Mouse (Mus musculus) myocyte (in vitro differentiated cells): ENCODE data around the gene Mrpl33. TPM values are rescaled to one million over a fixed set of nuclear protein-coding genes. Genes with fewer than 3 reads are reported as not detected.
"Not testable (repeated sequence)": the region's sequence is repeated elsewhere in the genome, so short reads cannot be mapped to it uniquely, and the experiment has no call there.

Experiments used
- H3K27me3 ChIP-seq: one replicate; pipeline ENCODE4 v1.6.1; 2011; ENCODE audit not compliant: control insufficient read depth, insufficient read depth, insufficient read length
- H3K36me3 ChIP-seq: one replicate; pipeline ENCODE4 v1.6.1; 2011; ENCODE audit not compliant: control insufficient read depth, insufficient read depth
- H3K4me2 ChIP-seq: one replicate; pipeline ENCODE4 v1.6.1; 2011; ENCODE audit warnings: low read depth, control low read depth
- H3K4me3 ChIP-seq: one replicate; pipeline ENCODE4 v1.5.1; 2011; ENCODE audit warnings: mild to moderate bottlenecking, control low read depth, moderate library complexity
- H3K79me2 ChIP-seq: one replicate; pipeline ENCODE4 v1.6.1; 2011; ENCODE audit not compliant: control insufficient read depth, insufficient read depth
- H3ac ChIP-seq: one replicate; pipeline ENCODE4 v1.6.1; 2011; ENCODE audit not compliant: control insufficient read depth, insufficient read length
- CEBPB ChIP-seq: IDR thresholded peaks from 2 replicates; pipeline ENCODE4 v1.6.1; 2011; ENCODE audit warnings: mild to moderate bottlenecking, moderate library complexity; ENCODE audit not compliant: poor library complexity, insufficient read depth, severe bottlenecking
- E2F4 ChIP-seq: IDR thresholded peaks from one replicate; pipeline ENCODE4 v1.6.1; 2011; ENCODE audit warnings: mild to moderate bottlenecking, control low read depth, moderate library complexity; ENCODE audit not compliant: insufficient read depth
- MAX ChIP-seq: IDR thresholded peaks from one replicate; pipeline ENCODE4 v1.6.1; 2011; ENCODE audit warnings: low read depth, mild to moderate bottlenecking, control low read depth
- MYOD1 ChIP-seq, 3 experiments: IDR thresholded peaks; one replicate each; pipeline ENCODE4 v1.6.1; 2011; ENCODE audit warnings: control low read depth in 2 of 3, low read depth in 2 of 3, mild to moderate bottlenecking in 2 of 3, moderate library complexity in 1 of 3; ENCODE audit not compliant: insufficient read length in 2 of 3, control insufficient read depth in 1 of 3
- MYOG ChIP-seq, 3 experiments: IDR thresholded peaks; one replicate each; pipeline ENCODE4 v1.6.1; 2011; ENCODE audit warnings: control low read depth in 2 of 3, low read depth in 2 of 3, mild to moderate bottlenecking in 2 of 3; ENCODE audit not compliant: insufficient read length in 2 of 3, control insufficient read depth in 1 of 3, insufficient read depth in 1 of 3
- POLR2A ChIP-seq: IDR thresholded peaks from one replicate; pipeline ENCODE4 v1.6.1; 2011; ENCODE audit warnings: low read depth, mild to moderate bottlenecking, control low read depth, moderate library complexity; ENCODE audit not compliant: insufficient read length
- POLR2AphosphoS2 ChIP-seq: IDR thresholded peaks from one replicate; pipeline ENCODE4 v1.6.1; 2011; ENCODE audit warnings: low read depth, control low read depth; ENCODE audit not compliant: insufficient read length
- REST ChIP-seq: IDR thresholded peaks from one replicate; pipeline ENCODE4 v1.6.1; 2011; ENCODE audit warnings: mild to moderate bottlenecking, control low read depth, moderate library complexity; ENCODE audit not compliant: insufficient read depth, insufficient read length
- SRF ChIP-seq: IDR thresholded peaks from one replicate; pipeline ENCODE4 v1.6.1; 2011; ENCODE audit warnings: low read depth; ENCODE audit not compliant: control insufficient read depth, insufficient read length
- TCF12 ChIP-seq: IDR thresholded peaks from one replicate; pipeline ENCODE4 v1.6.1; 2011; ENCODE audit warnings: mild to moderate bottlenecking, control low read depth; ENCODE audit not compliant: poor library complexity, insufficient read depth, severe bottlenecking
- TCF3 ChIP-seq: IDR thresholded peaks from one replicate; pipeline ENCODE4 v1.6.1; 2011; ENCODE audit warnings: low read depth, control low read depth; ENCODE audit not compliant: insufficient read length
- USF1 ChIP-seq: IDR thresholded peaks from one replicate; pipeline ENCODE4 v1.6.1; 2011; ENCODE audit warnings: low read depth, mild to moderate bottlenecking, control low read depth, moderate library complexity
- polyA plus RNA-seq: library from polyadenylated mRNA; unstranded; fragments of >200 nt; fragmentation: generic; extraction: Trizol; gene quantifications from one replicate; pipeline ENCODE4 v1.2.1, GENCODE M21; 2012; ENCODE audit warnings: missing spikeins

Mrpl33 gene
- polyA plus RNA-seq, 1 experiment, result 241 TPM

DNA sequence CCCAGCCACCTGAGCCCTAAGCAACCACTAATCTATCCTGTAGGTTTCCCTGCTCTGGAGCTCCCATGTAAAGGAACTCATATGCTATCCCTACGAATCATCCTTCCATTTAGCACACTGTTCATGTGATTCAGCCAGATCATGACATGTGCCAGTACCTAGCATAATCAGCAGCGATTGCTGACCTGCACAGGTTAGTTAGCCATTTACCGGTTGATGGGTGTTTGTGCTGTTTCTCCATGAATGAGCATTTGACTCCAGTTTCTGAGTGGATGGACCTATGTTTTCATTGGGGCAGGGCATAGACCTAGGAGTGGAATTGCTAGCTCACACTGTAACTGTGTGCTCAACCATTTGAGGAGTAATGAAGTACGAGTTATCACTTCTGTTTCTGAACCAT, 11.2 kb upstream of the Mrpl33 start:
- no peaks in the 10 kb centered on the region for H3K27me3 ChIP-seq
- no peak overlapping the region for H3K4me2 ChIP-seq
- no peaks in the 10 kb centered on the region for H3K36me3 ChIP-seq
- H3ac ChIP-seq, result no peak overlapping the region
- H3K4me3 ChIP-seq, result no peak overlapping the region
- TF ChIP-seq E2F4 (no peak), POLR2A (no peak)
- H3K79me2 ChIP-seq, result no peaks in the 10 kb centered on the region

DNA sequence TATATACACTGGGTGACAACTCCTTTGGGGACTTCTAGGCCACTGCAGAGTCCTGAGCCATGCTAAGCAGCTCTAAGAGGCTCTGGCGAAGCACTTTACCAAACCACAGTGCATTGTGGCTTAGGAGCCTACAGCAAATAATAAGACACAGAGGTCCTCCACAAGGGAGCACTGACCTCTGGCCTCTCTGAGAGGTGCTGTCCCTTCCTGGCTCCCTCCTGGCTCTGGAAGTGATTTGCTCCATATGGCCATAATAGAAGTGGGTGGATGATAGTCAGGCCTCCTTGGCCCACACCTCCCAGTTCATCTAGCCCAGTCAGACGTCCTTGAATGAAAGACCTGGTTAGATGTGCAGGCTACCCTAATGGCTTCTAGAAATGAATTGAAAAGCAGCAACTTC, 8.7 kb upstream of the Mrpl33 start:
- no peaks in the 10 kb centered on the region for H3K27me3 ChIP-seq
- TF ChIP-seq SRF, result no peak
- no peaks in the 10 kb centered on the region for H3K79me2 ChIP-seq
- no peak overlapping the region for H3ac ChIP-seq
- no peaks in the 10 kb centered on the region for H3K36me3 ChIP-seq
- H3K4me2 ChIP-seq, result no peak overlapping the region
- H3K4me3 ChIP-seq, result no peak overlapping the region

DNA sequence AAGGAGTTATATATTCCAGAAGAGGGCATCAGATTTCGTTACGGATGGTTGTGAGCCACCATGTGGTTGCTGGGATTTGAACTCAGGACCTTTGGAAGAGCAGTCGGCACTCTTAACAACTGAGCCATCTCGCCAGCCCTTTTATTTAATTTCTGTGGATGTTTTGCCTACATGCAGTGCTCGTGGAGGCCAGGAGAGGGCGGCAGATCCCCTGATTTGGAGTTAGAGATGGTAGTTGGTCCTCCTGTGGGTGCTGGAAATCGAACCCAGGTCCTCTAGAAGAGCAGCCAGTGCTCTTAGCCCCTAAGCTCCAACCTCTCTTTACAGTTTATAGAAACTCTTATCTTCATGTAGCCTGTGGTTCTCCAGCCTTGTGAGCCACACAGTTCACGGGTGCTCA, 8.1 kb upstream of the Mrpl33 start:
- H3K4me3 ChIP-seq, H3ac ChIP-seq, H3K79me2 ChIP-seq: not testable (repeated sequence)

DNA sequence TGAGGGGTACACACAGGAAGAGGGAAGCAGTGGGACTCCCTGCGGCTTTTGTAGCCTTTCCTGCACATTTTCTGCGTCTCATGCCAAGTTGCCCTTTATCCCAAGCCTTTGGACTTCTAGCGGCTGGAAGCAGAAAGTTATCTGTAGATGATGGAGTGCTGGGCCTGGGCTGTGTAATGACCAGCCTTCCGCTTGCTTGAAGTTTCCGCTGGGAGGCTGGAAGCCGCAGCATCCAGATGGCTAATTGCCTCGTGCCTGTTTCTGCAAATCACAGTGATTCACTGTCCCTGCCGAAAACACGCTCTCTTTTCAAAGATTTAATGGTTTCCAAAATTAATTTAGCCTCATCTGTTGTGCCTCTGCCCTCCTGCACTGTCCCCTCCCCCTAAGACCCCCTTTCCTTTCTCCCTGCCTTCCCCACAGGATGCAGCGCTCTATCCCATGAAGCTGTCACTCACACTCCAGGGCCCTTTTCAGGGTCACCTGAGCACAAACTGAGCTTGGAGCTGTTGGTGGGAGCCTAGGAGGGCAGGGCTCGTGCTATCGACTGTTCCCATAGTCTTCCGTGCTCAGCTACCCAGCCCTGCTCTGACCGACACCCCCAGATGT, 6.9 kb upstream of the Mrpl33 start:
- Histone ChIP-seq H3K79me2 (no peaks in the 10 kb centered on the region), H3K27me3 (no peaks in the 10 kb centered on the region), H3K4me3 (no peak overlapping the region), H3ac (no peak overlapping the region), H3K4me2 (no peak overlapping the region), H3K36me3 (no peaks in the 10 kb centered on the region)
- no peak for TF ChIP-seq MAX
- no peak for TF ChIP-seq E2F4
- no peak for TF ChIP-seq REST
- TF ChIP-seq CEBPB, result no peak
- no peak for TF ChIP-seq POLR2A
- no peak for TF ChIP-seq SRF
- TF ChIP-seq TCF3, result no peak
- TF ChIP-seq TCF12, result no peak

More for the DNA sequence above, 8.1 kb upstream of the Mrpl33 start:
- not testable (repeated sequence) for H3K4me2 ChIP-seq, H3K36me3 ChIP-seq, H3K27me3 ChIP-seq

DNA sequence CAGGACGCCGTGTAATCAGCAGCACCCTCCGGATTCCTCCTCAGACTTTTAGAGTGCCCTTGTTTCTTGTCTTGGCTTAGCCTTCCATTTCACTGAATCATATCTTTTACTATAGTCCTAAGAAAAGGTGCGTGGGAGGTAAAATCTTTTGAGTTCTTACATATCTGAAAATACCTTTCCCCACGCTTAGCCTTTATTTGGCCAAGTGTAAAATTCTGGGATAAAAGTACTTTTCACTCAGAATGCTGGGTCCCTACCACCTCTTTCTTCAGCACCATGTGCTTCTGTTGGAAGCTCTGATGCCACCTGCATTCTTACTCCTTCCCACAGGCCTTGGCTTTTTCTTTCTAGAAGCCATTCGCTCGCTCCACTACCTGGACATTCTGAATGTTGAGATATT, 5.6 kb upstream of the Mrpl33 start:
- no peaks in the 10 kb centered on the region for H3K79me2 ChIP-seq
- no peak overlapping the region for H3K4me3 ChIP-seq
- H3ac ChIP-seq, result no peak overlapping the region
- H3K27me3 ChIP-seq, result no peaks in the 10 kb centered on the region
- no peak overlapping the region for H3K4me2 ChIP-seq
- no peak for TF ChIP-seq SRF
- TF ChIP-seq MYOD1 (IDR thresholded peaks at IDR 0.05; ENCODE audit: control insufficient read depth in 1 of 3, insufficient read length in 2 of 3, low read depth in 2 of 3), result no peak
- no peak for TF ChIP-seq POLR2AphosphoS2
- no peak for TF ChIP-seq TCF12
- no peak for TF ChIP-seq USF1
- TF ChIP-seq MYOG (IDR thresholded peaks at IDR 0.05; ENCODE audit: control insufficient read depth in 1 of 3, insufficient read depth in 1 of 3, insufficient read length in 2 of 3, low read depth in 2 of 3), result no peak
- no peak for TF ChIP-seq MAX
- TF ChIP-seq POLR2A, result no peak
- TF ChIP-seq E2F4, result no peak
- no peak for TF ChIP-seq TCF3
- TF ChIP-seq CEBPB, result no peak
- TF ChIP-seq REST, result no peak
- no peaks in the 10 kb centered on the region for H3K36me3 ChIP-seq

DNA sequence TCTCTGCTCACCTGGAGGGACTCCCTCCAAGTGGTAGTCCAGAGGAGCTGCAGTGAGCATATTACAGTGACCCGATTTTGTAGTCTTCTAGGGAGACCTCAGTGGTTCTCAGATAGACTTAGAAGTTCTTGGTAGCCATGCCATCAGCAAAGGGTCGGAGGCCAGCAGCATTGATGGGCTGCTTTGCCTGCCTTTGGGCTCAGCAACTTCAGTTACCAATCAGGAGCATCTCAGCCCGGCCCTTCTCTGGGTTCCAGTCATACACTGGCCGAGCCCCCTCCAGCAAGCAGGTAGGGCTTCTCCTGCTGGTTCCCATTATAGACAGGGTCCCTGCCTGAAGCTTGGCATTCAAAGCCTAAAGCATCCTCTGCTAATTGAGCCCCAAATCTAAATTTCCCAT, 867 bp upstream of the Mrpl33 start:
- TF ChIP-seq MYOG (IDR thresholded peaks at IDR 0.05; ENCODE audit: control insufficient read depth in 1 of 3, insufficient read depth in 1 of 3, insufficient read length in 2 of 3, low read depth in 2 of 3) (no peak), TCF12 (no peak), REST (no peak), CEBPB (no peak), MYOD1 (IDR thresholded peaks at IDR 0.05; ENCODE audit: control insufficient read depth in 1 of 3, insufficient read length in 2 of 3, low read depth in 2 of 3) (no peak), MAX (no peak), E2F4 (no peak), TCF3 (no peak), SRF (no peak), POLR2A (no peak), USF1 (no peak), POLR2AphosphoS2 (no peak)
- Histone ChIP-seq H3ac (no peak overlapping the region), H3K4me3 (no peak overlapping the region), H3K36me3 (no peaks in the 10 kb centered on the region), H3K27me3 (no peaks in the 10 kb centered on the region), H3K4me2 (no peak overlapping the region), H3K79me2 (no peaks in the 10 kb centered on the region)
